Mouse (Mus musculus) myocyte (in vitro differentiated cells): ENCODE results near the gene Tfap2e. TPM values are rescaled to one million over a fixed set of nuclear protein-coding genes. Genes with fewer than 3 reads are reported as not detected.

Experiments used
- H3K27me3 ChIP-seq: one replicate; pipeline ENCODE4 v1.6.1; 2011; ENCODE audit not compliant: control insufficient read depth, insufficient read depth, insufficient read length
- H3K36me3 ChIP-seq: one replicate; pipeline ENCODE4 v1.6.1; 2011; ENCODE audit not compliant: control insufficient read depth, insufficient read depth
- H3K4me2 ChIP-seq: one replicate; pipeline ENCODE4 v1.6.1; 2011; ENCODE audit warnings: low read depth, control low read depth
- H3K4me3 ChIP-seq: one replicate; pipeline ENCODE4 v1.5.1; 2011; ENCODE audit warnings: mild to moderate bottlenecking, control low read depth, moderate library complexity
- H3K79me2 ChIP-seq: one replicate; pipeline ENCODE4 v1.6.1; 2011; ENCODE audit not compliant: control insufficient read depth, insufficient read depth
- H3ac ChIP-seq: one replicate; pipeline ENCODE4 v1.6.1; 2011; ENCODE audit not compliant: control insufficient read depth, insufficient read length
- CEBPB ChIP-seq: IDR thresholded peaks from 2 replicates; pipeline ENCODE4 v1.6.1; 2011; ENCODE audit warnings: mild to moderate bottlenecking, moderate library complexity; ENCODE audit not compliant: poor library complexity, insufficient read depth, severe bottlenecking
- E2F4 ChIP-seq: IDR thresholded peaks from one replicate; pipeline ENCODE4 v1.6.1; 2011; ENCODE audit warnings: mild to moderate bottlenecking, control low read depth, moderate library complexity; ENCODE audit not compliant: insufficient read depth
- MAX ChIP-seq: IDR thresholded peaks from one replicate; pipeline ENCODE4 v1.6.1; 2011; ENCODE audit warnings: low read depth, mild to moderate bottlenecking, control low read depth
- MYOD1 ChIP-seq, 3 experiments: IDR thresholded peaks; one replicate each; pipeline ENCODE4 v1.6.1; 2011; ENCODE audit warnings: control low read depth in 2 of 3, low read depth in 2 of 3, mild to moderate bottlenecking in 2 of 3, moderate library complexity in 1 of 3; ENCODE audit not compliant: insufficient read length in 2 of 3, control insufficient read depth in 1 of 3
- MYOG ChIP-seq, 3 experiments: IDR thresholded peaks; one replicate each; pipeline ENCODE4 v1.6.1; 2011; ENCODE audit warnings: control low read depth in 2 of 3, low read depth in 2 of 3, mild to moderate bottlenecking in 2 of 3; ENCODE audit not compliant: insufficient read length in 2 of 3, control insufficient read depth in 1 of 3, insufficient read depth in 1 of 3
- POLR2A ChIP-seq: IDR thresholded peaks from one replicate; pipeline ENCODE4 v1.6.1; 2011; ENCODE audit warnings: low read depth, mild to moderate bottlenecking, control low read depth, moderate library complexity; ENCODE audit not compliant: insufficient read length
- POLR2AphosphoS2 ChIP-seq: IDR thresholded peaks from one replicate; pipeline ENCODE4 v1.6.1; 2011; ENCODE audit warnings: low read depth, control low read depth; ENCODE audit not compliant: insufficient read length
- REST ChIP-seq: IDR thresholded peaks from one replicate; pipeline ENCODE4 v1.6.1; 2011; ENCODE audit warnings: mild to moderate bottlenecking, control low read depth, moderate library complexity; ENCODE audit not compliant: insufficient read depth, insufficient read length
- SRF ChIP-seq: IDR thresholded peaks from one replicate; pipeline ENCODE4 v1.6.1; 2011; ENCODE audit warnings: low read depth; ENCODE audit not compliant: control insufficient read depth, insufficient read length
- TCF12 ChIP-seq: IDR thresholded peaks from one replicate; pipeline ENCODE4 v1.6.1; 2011; ENCODE audit warnings: mild to moderate bottlenecking, control low read depth; ENCODE audit not compliant: poor library complexity, insufficient read depth, severe bottlenecking
- TCF3 ChIP-seq: IDR thresholded peaks from one replicate; pipeline ENCODE4 v1.6.1; 2011; ENCODE audit warnings: low read depth, control low read depth; ENCODE audit not compliant: insufficient read length
- USF1 ChIP-seq: IDR thresholded peaks from one replicate; pipeline ENCODE4 v1.6.1; 2011; ENCODE audit warnings: low read depth, mild to moderate bottlenecking, control low read depth, moderate library complexity
- polyA plus RNA-seq: library from polyadenylated mRNA; unstranded; fragments of >200 nt; fragmentation: generic; extraction: Trizol; gene quantifications from one replicate; pipeline ENCODE4 v1.2.1, GENCODE M21; 2012; ENCODE audit warnings: missing spikeins

Gene Tfap2e
- polyA plus RNA-seq, 1 experiment: 0.02 TPM

GRCm38 (mm10) chr4:126752608-126753141 lies 16.6 kb upstream of the Tfap2e start:
- peak in 1 of 3 experiments; percentile 11 for TF ChIP-seq MYOG (IDR thresholded peaks at IDR 0.05; ENCODE audit: control insufficient read depth in 1 of 3, insufficient read depth in 1 of 3, insufficient read length in 2 of 3, low read depth in 2 of 3)
- TF ChIP-seq MYOD1 (IDR thresholded peaks at IDR 0.05; ENCODE audit: control insufficient read depth in 1 of 3, insufficient read length in 2 of 3, low read depth in 2 of 3): peak in 1 of 3 experiments; percentile 2
- no peak for TF ChIP-seq E2F4
- Histone ChIP-seq H3K79me2 (peaks cover 4% of the 10 kb centered on the region), H3K4me2 (peak overlapping the region; percentile 71), H3K4me3 (peak overlapping the region; percentile 81), H3K36me3 (peaks cover 1% of the 10 kb centered on the region), H3K27me3 (no peaks in the 10 kb centered on the region), H3ac (peak overlapping the region; percentile 47)

- H3K4me3 ChIP-seq: peak overlapping the region; percentile 81
- TF ChIP-seq USF1: no peak
- TF ChIP-seq CEBPB: no peak
- TF ChIP-seq SRF: no peak
- TF ChIP-seq MYOD1 (IDR thresholded peaks at IDR 0.05; ENCODE audit: control insufficient read depth in 1 of 3, insufficient read length in 2 of 3, low read depth in 2 of 3): no peak
- TF ChIP-seq E2F4: no peak
- TF ChIP-seq POLR2AphosphoS2: no peak
- no peak for TF ChIP-seq MYOG (IDR thresholded peaks at IDR 0.05; ENCODE audit: control insufficient read depth in 1 of 3, insufficient read depth in 1 of 3, insufficient read length in 2 of 3, low read depth in 2 of 3)
- no peak for TF ChIP-seq REST
- H3K79me2 ChIP-seq: peaks cover 4% of the 10 kb centered on the region
- peak overlapping the region; percentile 47 for H3ac ChIP-seq
- peak overlapping the region; percentile 71 for H3K4me2 ChIP-seq
- no peaks in the 10 kb centered on the region for H3K36me3 ChIP-seq
- H3K27me3 ChIP-seq: no peaks in the 10 kb centered on the region
Observed at GRCm38 (mm10) chr4:126752024-126752607, 16.1 kb upstream of the Tfap2e start.

- Histone ChIP-seq H3K4me2 (peak overlapping the region; percentile 55), H3K79me2 (peaks cover 4% of the 10 kb centered on the region)
- TF ChIP-seq POLR2AphosphoS2: no peak
- TF ChIP-seq MYOD1 (IDR thresholded peaks at IDR 0.05; ENCODE audit: control insufficient read depth in 1 of 3, insufficient read length in 2 of 3, low read depth in 2 of 3): no peak
- no peak for TF ChIP-seq USF1
- no peak for TF ChIP-seq TCF3
- no peak for TF ChIP-seq CEBPB
- no peak for TF ChIP-seq POLR2A
- no peak for TF ChIP-seq MAX
- TF ChIP-seq SRF: no peak
- no peak for TF ChIP-seq E2F4
- no peak for TF ChIP-seq TCF12
- TF ChIP-seq MYOG (IDR thresholded peaks at IDR 0.05; ENCODE audit: control insufficient read depth in 1 of 3, insufficient read depth in 1 of 3, insufficient read length in 2 of 3, low read depth in 2 of 3): no peak
- no peak for TF ChIP-seq REST
Observed at GRCm38 (mm10) chr4:126751556-126752023, 15.6 kb upstream of the Tfap2e start.

GRCm38 (mm10) chr4:126750863-126751555 lies 15.0 kb upstream of the Tfap2e start:
- Histone ChIP-seq H3K4me3 (no peak overlapping the region), H3K79me2 (peaks cover 4% of the 10 kb centered on the region), H3K4me2 (no peak overlapping the region), H3K27me3 (no peaks in the 10 kb centered on the region), H3ac (no peak overlapping the region), H3K36me3 (no peaks in the 10 kb centered on the region)
- TF ChIP-seq REST (no peak), MYOG (IDR thresholded peaks at IDR 0.05; ENCODE audit: control insufficient read depth in 1 of 3, insufficient read depth in 1 of 3, insufficient read length in 2 of 3, low read depth in 2 of 3) (no peak), TCF12 (no peak), MYOD1 (IDR thresholded peaks at IDR 0.05; ENCODE audit: control insufficient read depth in 1 of 3, insufficient read length in 2 of 3, low read depth in 2 of 3) (no peak), CEBPB (no peak), TCF3 (no peak), POLR2AphosphoS2 (no peak), USF1 (no peak), E2F4 (no peak), POLR2A (no peak), SRF (no peak), MAX (no peak)

More at GRCm38 (mm10) chr4:126751556-126752023, 15.6 kb upstream of the Tfap2e start:
- Histone ChIP-seq H3K4me3 (peak overlapping the region; percentile 81), H3ac (no peak overlapping the region), H3K36me3 (no peaks in the 10 kb centered on the region), H3K27me3 (no peaks in the 10 kb centered on the region)
